ENCODE assay signal across 20 mouse cellular contexts in genomic region chr11:108753361-108754240, GRCm38 (mm10).
DNase-seq lines count a peak whose midpoint lies in the region; ATAC-seq and TF ChIP-seq lines count a peak whose summit lies in the region.
"Had no signal": no experiment of that assay in that cellular context is flagged by ENCODE, and none has a peak within 500 bp of the region (broad histone marks: within the 10 kb centered on the region; RNA-seq: fewer than 3 reads in every experiment).

No protein-coding gene starts in this region.

- no peaks in the 10 kb centered on the region for H3K9me3 ChIP-seq in liver, postnatal 0 days (ENCODE audit: low read length)
- no peaks in the 10 kb centered on the region for H3K9me3 ChIP-seq in limb, embryonic 14.5 days (ENCODE audit: control insufficient read depth, low read length)
- H3K9me3 ChIP-seq: heart, embryonic 13.5 days; liver, embryonic 13.5 days; neural tube, embryonic 13.5 days had no signal

- no peak for ATAC-seq in liver, postnatal 0 days
- no peak for ATAC-seq in limb, embryonic 14.5 days (ENCODE audit: low FRiP score, low read depth)
- ATAC-seq: hindbrain, embryonic 16.5 days had no signal

- TF ChIP-seq EP300 in liver, postnatal 0 days (IDR thresholded peaks at IDR 0.05; ENCODE audit: low read depth), result no peak

- no peaks in the 10 kb centered on the region for H3K27me3 ChIP-seq in liver, adult 2 months (ENCODE audit: control insufficient read depth, insufficient read depth, low read length)
- no peaks in the 10 kb centered on the region for H3K27me3 ChIP-seq in liver, postnatal 0 days (ENCODE audit: insufficient read depth, low read length)
- H3K27me3 ChIP-seq in limb, embryonic 14.5 days (ENCODE audit: control insufficient read depth, insufficient read depth, low read length), result no peaks in the 10 kb centered on the region
- H3K27me3 ChIP-seq: heart, embryonic 13.5 days; liver, embryonic 13.5 days; neural tube, embryonic 13.5 days had no signal

- 55% methylated on average over 7 of the region's 7 CpGs for WGBS in liver, adult 2 months
- 74% methylated on average over 7 of the region's 7 CpGs for WGBS in liver, postnatal 0 days (ENCODE audit: insufficient replicate concordance)
- 36% methylated on average over 7 of the region's 7 CpGs for WGBS in limb, embryonic 14.5 days

- TF ChIP-seq CTCF in gastrocnemius, adult 2 months (IDR thresholded peaks at IDR 0.05), result no peak
- no peak for TF ChIP-seq CTCF in liver, adult 2 months (IDR thresholded peaks at IDR 0.05; ENCODE audit: low read depth, low read length)
- TF ChIP-seq CTCF in liver, postnatal 0 days (IDR thresholded peaks at IDR 0.05; ENCODE audit: low read depth), result no peak
- TF ChIP-seq CTCF in brain, embryonic 14.5 days (IDR thresholded peaks at IDR 0.05; ENCODE audit: borderline replicate concordance, extremely low read depth, insufficient read depth, insufficient read length), result no peak

- H3K4me3 ChIP-seq in gastrocnemius, adult 2 months, result no peak overlapping the region
- no peak overlapping the region for H3K4me3 ChIP-seq in liver, adult 2 months (ENCODE audit: insufficient read depth, low read depth, low read length)
- H3K4me3 ChIP-seq in liver, postnatal 0 days (ENCODE audit: low read depth, low read length), result no peak overlapping the region
- H3K4me3 ChIP-seq in limb, embryonic 14.5 days (replicated peaks; ENCODE audit: low read length), result no peak overlapping the region
- H3K4me3 ChIP-seq: heart, embryonic 13.5 days; liver, embryonic 13.5 days; neural tube, embryonic 13.5 days had no signal

- intact Hi-C loops in gastrocnemius, adult 2 months (cut with DNase I), result no loop called here
- intact Hi-C loops in gastrocnemius, postnatal 14 days (cut with DNase I; ENCODE audit: low total_unique reads), result no loop called here

- peaks cover 7% of the 10 kb centered on the region for H3K4me1 ChIP-seq in liver, adult 2 months (ENCODE audit: control insufficient read depth, insufficient read depth, low read length)
- H3K4me1 ChIP-seq in liver, postnatal 0 days (ENCODE audit: insufficient read depth), result no peaks in the 10 kb centered on the region
- peaks cover 20% of the 10 kb centered on the region for H3K4me1 ChIP-seq in limb, embryonic 14.5 days (ENCODE audit: control insufficient read depth, insufficient read depth, low read length)

- H3K4me2 ChIP-seq in liver, postnatal 0 days (ENCODE audit: low read depth, low read length), result no peak overlapping the region
- H3K4me2 ChIP-seq in limb, embryonic 14.5 days (replicated peaks; ENCODE audit: low read depth, low read length, severe bottlenecking), result no peak overlapping the region
- H3K4me2 ChIP-seq: heart, embryonic 13.5 days; liver, embryonic 13.5 days; neural tube, embryonic 13.5 days had no signal

- H3K36me3 ChIP-seq in liver, adult 2 months (ENCODE audit: control insufficient read depth, insufficient read depth, low read length), result no peaks in the 10 kb centered on the region
- no peaks in the 10 kb centered on the region for H3K36me3 ChIP-seq in liver, postnatal 0 days (replicated peaks; ENCODE audit: insufficient read depth, low read length)
- no peaks in the 10 kb centered on the region for H3K36me3 ChIP-seq in limb, embryonic 14.5 days (ENCODE audit: control insufficient read depth, insufficient read depth, low read length)
- H3K36me3 ChIP-seq: heart, embryonic 13.5 days; liver, embryonic 13.5 days; neural tube, embryonic 13.5 days had no signal

- TF ChIP-seq POLR2A in liver, adult 2 months (IDR thresholded peaks at IDR 0.05; ENCODE audit: extremely low read depth, insufficient read depth, low read length), result no peak
- TF ChIP-seq POLR2A in brain, embryonic 14.5 days (IDR thresholded peaks at IDR 0.05; ENCODE audit: borderline replicate concordance, extremely low read depth, insufficient read depth, insufficient read length, poor library complexity, severe bottlenecking), result no peak
- TF ChIP-seq POLR2A in limb, embryonic 14.5 days (IDR thresholded peaks at IDR 0.05; ENCODE audit: borderline replicate concordance, extremely low read depth, insufficient read depth, insufficient read length), result no peak

- H3K27ac ChIP-seq in gastrocnemius, adult 2 months, result peak overlapping the region; percentile 16; the same call in 1 of the 2 replicates
- peak overlapping the region; percentile 48; the same call in 1 of the 2 replicates for H3K27ac ChIP-seq in liver, adult 2 months (replicated peaks; ENCODE audit: insufficient read depth, low read depth, low read length)
- H3K27ac ChIP-seq in liver, postnatal 0 days (ENCODE audit: low read depth), result no peak overlapping the region
- no peak overlapping the region for H3K27ac ChIP-seq in limb, embryonic 14.5 days (replicated peaks; ENCODE audit: low read depth, low read length)
- H3K27ac ChIP-seq: heart, embryonic 13.5 days; liver, embryonic 13.5 days; neural tube, embryonic 13.5 days; stomach, postnatal 0 days had no signal

- no peak overlapping the region for H3K9ac ChIP-seq in liver, adult 2 months (ENCODE audit: low read depth, low read length)
- no peak overlapping the region for H3K9ac ChIP-seq in liver, postnatal 0 days (replicated peaks)
- no peak overlapping the region for H3K9ac ChIP-seq in limb, embryonic 14.5 days (ENCODE audit: low read depth, low read length, severe bottlenecking)
- H3K9ac ChIP-seq: heart, embryonic 13.5 days; liver, embryonic 13.5 days; neural tube, embryonic 13.5 days had no signal

- DNase-seq in gastrocnemius, adult 2 months, result no peak
- DNase-seq in gastrocnemius, postnatal 14 days, result no peak
- DNase-seq in liver, adult 2 months (ENCODE audit: extremely low read depth, low read depth, low spot score), result peak; percentile 70
- no peak for DNase-seq in liver, postnatal 0 days
- DNase-seq in brain, embryonic 14.5 days (ENCODE audit: low read depth), result peak; percentile 43
- peak; percentile 48 for DNase-seq in limb, embryonic 14.5 days (ENCODE audit: low spot score)
- no peak for DNase-seq in cerebellum, postnatal 14 days
- DNase-seq: cerebellum, postnatal 25 days; gastrocnemius, postnatal 36 days; heart, postnatal 36 days; kidney, adult 11 months; kidney, postnatal 25 days; liver, embryonic 13.5 days; lung, postnatal 10 days; right cerebral cortex, postnatal 25 days; thymus, postnatal 25 days had no signal

- no peaks in the 10 kb centered on the region for H3K79me2 ChIP-seq in liver, adult 2 months (ENCODE audit: control insufficient read depth, insufficient read depth, low read length)

Comparison
In these comparisons a context has a peak if more than half of its experiments do, and no peak if none do; other contexts are left out.
1. DNase-seq: peak in liver, adult 2 months (single experiment), brain, embryonic 14.5 days (single experiment) and limb, embryonic 14.5 days (single experiment); none in gastrocnemius, adult 2 months (single experiment), gastrocnemius, postnatal 14 days (single experiment), liver, postnatal 0 days (single experiment) and cerebellum, postnatal 14 days (0 of 2).
2. H3K27ac ChIP-seq: peak in gastrocnemius, adult 2 months (single experiment) and liver, adult 2 months (single experiment); none in liver, postnatal 0 days (single experiment) and limb, embryonic 14.5 days (single experiment).